Mouse (Mus musculus) gastrocnemius, adult 2 months (tissue): ENCODE results near the gene Sel1l. TPM values are rescaled to one million over a fixed set of nuclear protein-coding genes. Genes with fewer than 3 reads are reported as not detected.

Source experiments
- DNase-seq: peaks from one replicate; pipeline ENCODE4 v3.0.0; 2022
- H3K27ac ChIP-seq: fragments of 200-600 bp; 2 replicates; pipeline ENCODE4 v1.8.1; 2022; ENCODE audit warnings: mild to moderate bottlenecking
- H3K4me3 ChIP-seq: fragments of 200-600 bp; 2 replicates; pipeline ENCODE4 v1.8.1; 2022; ENCODE audit warnings: mild to moderate bottlenecking, moderate library complexity
- CTCF ChIP-seq: fragments of 200-600 bp; IDR thresholded peaks from 2 replicates; pipeline ENCODE4 v1.8.1; 2022; ENCODE audit warnings: antibody characterized with exemption, mild to moderate bottlenecking, moderate library complexity
- intact Hi-C: fragments of 180-260 bp; cut with DNase I; formaldehyde crosslinking; loops from one replicate; pipeline ENCODE4 v1.15.1; 2025
- long read RNA-seq, 2 experiments: library from polyadenylated mRNA; stranded (forward); transcript quantifications; one replicate each; pipeline ENCODE4 v2.0.0; 2021
- total RNA-seq, 2 experiments: library from RNA; stranded (reverse); gene quantifications; 2 replicates each; pipeline ENCODE4 v1.2.3; 2021

Gene Sel1l
- total RNA-seq: 10 to 100 TPM; 40.8 to 53.3 TPM
- long read RNA-seq, experiment 1, full-length matches to known transcripts: 36 of 42 reads
- long read RNA-seq, experiment 1, partial matches to known transcripts: 1 of 42 reads
- long read RNA-seq, experiment 1, other reads (novel, unspliced or antisense): 5 of 42 reads
- long read RNA-seq, experiment 2, full-length matches to known transcripts: 29 of 32 reads
- long read RNA-seq, experiment 2, partial matches to known transcripts: 1 of 32 reads
- long read RNA-seq, experiment 2, other reads (novel, unspliced or antisense): 2 of 32 reads

- Histone ChIP-seq H3K4me3 (peak within 1 kb of the TSS; percentile 72), H3K27ac (peak within 1 kb of the TSS; percentile 91)
- DNase-seq: peak; percentile 98
- TF ChIP-seq CTCF: no peak
- intact Hi-C loops: no loop called here
Observed at GRCm38 (mm10) chr12:91849045-91849467, at the start of gene Sel1l. Sel1l (minus strand) TSS chr12:91849157.

DNA sequence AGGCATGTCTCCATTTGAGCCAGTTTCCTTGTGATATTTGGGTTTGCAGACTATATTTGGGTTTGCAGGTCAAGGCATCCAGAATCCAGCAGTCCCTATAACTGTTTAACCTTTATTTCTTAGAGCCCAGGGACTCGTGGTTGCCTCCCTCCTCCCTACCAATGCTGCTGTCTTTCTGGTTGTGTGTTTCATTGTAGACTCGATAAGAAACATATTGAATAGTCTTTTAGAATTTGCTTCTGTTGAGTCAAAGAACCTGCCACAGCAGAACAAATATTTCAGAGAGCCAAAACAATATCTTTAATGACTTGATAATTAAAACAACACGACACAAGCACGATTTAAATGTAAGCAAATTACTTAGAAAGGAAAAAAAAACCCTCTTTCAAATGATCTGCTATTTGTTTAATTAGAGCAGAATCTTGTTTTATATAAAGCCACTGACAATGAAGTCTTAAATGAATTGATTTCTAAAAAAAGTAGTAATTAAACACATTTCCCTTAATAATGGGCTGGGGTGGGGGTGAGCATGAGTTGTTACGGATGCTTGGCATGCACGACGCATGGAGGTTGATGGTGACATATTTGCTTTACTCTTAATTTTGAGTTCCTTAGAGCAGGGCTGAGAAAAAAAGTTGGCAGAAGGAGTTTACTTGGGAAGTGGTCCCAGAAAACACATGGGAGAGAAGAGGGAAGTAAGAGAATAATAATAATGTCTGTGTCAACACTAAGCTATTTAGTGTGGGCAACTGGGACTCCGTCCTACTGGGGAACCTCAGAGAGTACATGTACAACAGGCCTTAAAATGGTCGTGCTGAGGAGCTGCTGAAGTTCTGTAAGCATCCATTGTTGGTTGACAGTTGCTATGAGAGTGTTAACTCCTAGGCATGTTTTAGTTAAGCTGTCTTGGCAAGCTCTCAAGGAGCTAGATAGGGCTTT, 43.9 kb upstream of the Sel1l start:
- intact Hi-C loops: no loop called here
- no peak for TF ChIP-seq CTCF
- Histone ChIP-seq H3K4me3 (no peak overlapping the region), H3K27ac (no peak overlapping the region)
- no peak for DNase-seq

DNA sequence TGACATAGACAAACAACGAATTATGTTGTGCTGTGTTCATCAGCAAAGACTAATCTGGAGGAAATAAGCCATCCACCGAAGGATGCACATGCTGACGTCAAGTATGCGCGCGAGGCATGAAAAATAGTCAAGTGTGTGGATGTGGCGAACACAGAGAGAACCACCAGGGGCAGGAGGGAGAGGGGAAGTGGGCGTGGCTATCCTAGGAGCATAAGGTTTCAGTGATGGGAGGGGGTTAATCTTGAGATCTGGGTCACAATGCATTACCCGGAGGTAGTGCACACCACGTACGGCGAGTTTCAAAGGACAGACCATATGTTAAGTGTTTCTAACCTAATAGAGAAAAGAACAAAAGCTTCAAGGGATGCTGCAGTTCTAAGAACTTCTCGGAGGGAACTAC, 31.5 kb upstream of the Sel1l start:
- Histone ChIP-seq H3K27ac (no peak overlapping the region), H3K4me3 (no peak overlapping the region)
- TF ChIP-seq CTCF: no peak
- DNase-seq: no peak
- intact Hi-C loops: no loop called here

GRCm38 (mm10) chr12:91878912-91879250, 29.9 kb upstream of the Sel1l start:
- peak overlapping the region; percentile 9; the same call in 1 of the 2 replicates for H3K4me3 ChIP-seq
- no peak for DNase-seq
- intact Hi-C loops: no loop called here

DNA sequence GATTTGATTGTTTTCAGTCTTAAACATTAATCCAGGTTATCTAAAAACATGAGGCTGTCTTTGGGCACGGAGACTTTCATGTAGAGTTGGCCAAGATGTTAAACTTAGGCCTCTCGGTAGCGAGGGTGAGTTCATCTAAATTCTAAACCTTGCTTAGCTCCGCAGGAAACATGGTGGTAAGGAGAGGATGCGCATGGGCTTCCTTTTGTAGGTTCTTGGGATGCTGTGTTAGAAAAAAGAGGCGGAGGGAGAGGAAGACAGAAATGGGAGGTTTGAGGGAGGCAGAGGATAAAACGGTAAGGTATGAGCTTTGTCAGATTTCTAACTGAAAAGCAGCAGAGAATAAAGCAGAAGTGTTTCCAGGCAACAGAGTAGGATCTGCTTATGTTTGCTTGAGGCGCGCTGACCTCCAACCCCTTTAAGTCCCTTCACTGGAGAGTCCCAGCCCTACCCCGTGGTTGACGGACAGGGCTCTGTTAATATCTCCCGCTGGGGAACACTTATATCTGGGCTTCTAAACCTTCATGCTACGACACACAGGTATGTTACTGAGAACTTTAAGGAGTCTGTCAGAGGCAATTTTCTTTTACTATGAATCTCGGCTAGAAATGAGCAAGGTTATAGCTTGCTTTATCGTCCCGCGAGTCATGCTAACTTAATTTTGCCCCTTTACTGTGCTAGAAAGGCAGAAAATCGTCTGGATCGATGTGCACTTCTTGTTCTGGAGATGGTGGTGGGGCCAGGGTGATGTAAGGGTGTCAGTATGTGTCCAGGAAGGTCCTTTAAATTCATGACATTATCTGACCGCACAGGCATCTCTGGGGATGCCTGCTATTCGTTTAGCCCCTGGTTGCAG, 29.3 kb upstream of the Sel1l start:
- H3K27ac ChIP-seq: no peak overlapping the region
- TF ChIP-seq CTCF: no peak
- peak overlapping the region; percentile 9; the same call in 1 of the 2 replicates for H3K4me3 ChIP-seq
- DNase-seq: no peak
- intact Hi-C loops: no loop called here

More at GRCm38 (mm10) chr12:91878912-91879250, 29.9 kb upstream of the Sel1l start:
- no peak overlapping the region for H3K27ac ChIP-seq
- TF ChIP-seq CTCF: no peak

DNA sequence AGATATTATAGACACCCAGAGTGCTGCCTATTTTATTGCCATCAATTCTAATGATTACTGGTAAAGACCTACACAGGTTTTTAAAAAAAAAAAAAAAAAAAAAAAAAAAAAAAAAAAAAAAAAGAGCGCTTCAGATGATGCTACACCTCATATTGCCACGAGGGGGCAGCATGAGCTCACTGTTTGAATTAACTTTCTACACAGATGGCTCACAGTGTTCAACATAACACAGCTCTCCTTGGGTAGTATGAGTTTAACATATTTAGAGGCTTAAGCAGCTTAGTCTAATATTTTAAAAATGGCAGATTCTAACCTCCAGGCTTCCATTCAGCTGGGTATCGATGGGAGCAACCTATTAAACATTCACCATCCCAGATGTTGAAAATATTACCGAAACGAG, 28.7 kb upstream of the Sel1l start:
- peak; percentile 77 for TF ChIP-seq CTCF
- no peak for DNase-seq
- intact Hi-C loops: no loop called here
- H3K27ac ChIP-seq: no peak overlapping the region
- H3K4me3 ChIP-seq: no peak overlapping the region

DNA sequence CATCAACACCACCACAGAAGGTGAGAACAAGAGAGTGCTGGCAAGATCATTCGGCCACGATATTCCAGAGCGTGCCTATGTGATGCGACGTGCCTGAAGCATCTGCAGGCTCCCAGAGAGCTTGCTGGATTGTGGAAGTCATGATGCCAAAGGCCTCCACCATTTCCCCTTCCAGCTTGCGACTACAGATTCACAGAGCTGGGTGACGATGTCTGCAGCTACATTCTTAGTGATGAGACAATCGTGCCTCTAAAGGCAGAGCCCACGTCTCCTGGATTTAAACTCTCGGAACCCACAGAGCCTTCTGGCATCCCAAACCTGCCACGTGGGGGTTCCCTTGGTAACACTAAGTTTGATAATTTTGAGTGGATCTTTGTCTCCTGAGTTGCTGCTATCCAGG, 21.7 kb upstream of the Sel1l start:
- no peak overlapping the region for H3K4me3 ChIP-seq
- TF ChIP-seq CTCF: no peak
- DNase-seq: no peak
- no peak overlapping the region for H3K27ac ChIP-seq
- intact Hi-C loops: no loop called here

DNA sequence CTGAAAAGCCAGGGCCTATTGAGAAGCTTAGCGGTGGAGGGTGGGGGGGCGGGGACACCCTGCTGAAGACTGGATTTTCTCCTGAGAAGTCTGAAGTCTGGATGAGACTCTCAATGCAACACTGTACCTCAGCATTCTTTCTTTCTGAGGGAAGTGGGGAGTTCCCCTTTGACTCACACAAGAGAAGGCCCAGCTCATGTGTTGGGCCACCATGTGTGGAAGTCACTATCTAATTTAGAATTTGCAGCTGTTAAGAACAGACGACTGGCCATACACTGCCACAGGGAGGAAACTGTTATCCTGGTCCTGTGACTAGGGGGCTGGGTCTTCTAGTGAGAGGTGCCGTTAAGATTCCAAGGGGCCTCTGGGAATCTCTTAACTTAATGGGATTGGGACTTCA, 20.4 kb upstream of the Sel1l start:
- TF ChIP-seq CTCF: no peak
- no peak overlapping the region for H3K4me3 ChIP-seq
- intact Hi-C loops: no loop called here
- DNase-seq: no peak
- no peak overlapping the region for H3K27ac ChIP-seq

DNA sequence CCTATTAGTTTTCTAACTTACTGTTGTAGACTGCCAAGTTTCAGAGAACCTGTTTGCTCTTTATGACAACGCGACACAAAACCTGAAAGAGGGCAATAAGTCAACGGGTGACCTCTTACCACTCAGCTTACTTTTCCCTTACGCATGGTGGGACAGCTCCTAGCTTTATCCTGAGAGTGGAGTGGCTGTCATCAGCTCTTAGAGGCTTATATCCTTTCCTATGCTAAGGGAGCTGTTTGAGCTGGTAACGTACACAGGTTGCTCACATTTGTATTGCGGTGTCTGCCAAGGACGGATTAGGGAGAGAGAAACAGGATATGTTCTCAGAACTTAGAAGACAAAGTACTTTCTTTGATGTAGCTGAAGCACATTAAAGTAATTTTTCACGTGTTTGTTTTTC, 5.4 kb upstream of the Sel1l start:
- Histone ChIP-seq H3K4me3 (no peak overlapping the region), H3K27ac (no peak overlapping the region)
- TF ChIP-seq CTCF: no peak
- intact Hi-C loops: no loop called here
- no peak for DNase-seq

GRCm38 (mm10) chr12:91848394-91849044, 438 bp downstream of the Sel1l start:
- DNase-seq: no peak
- TF ChIP-seq CTCF: no peak
- intact Hi-C loops: no loop called here
- peak overlapping the region; percentile 72 for H3K4me3 ChIP-seq
- H3K27ac ChIP-seq: peak overlapping the region; percentile 91

DNA sequence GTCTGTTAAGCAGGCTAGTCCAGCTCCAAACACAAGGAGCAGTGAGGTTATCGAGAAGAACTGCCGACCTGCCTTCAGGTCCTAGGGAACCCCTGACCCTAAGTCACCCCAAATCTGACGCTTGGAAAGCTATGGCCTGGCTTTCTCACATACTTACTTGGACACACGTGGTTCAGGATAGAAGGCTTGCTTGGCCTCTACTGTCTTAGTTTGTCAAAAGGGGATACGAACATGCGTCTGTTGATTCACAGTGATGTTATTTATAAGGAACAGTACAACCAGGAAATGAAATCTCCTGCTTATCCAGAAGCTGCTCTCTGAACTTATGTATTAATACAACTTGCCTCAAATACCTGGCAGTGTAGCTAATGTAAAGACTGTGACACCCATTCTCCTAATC, 2.9 kb downstream of the Sel1l start:
- TF ChIP-seq CTCF: no peak
- intact Hi-C loops: no loop called here
- Histone ChIP-seq H3K27ac (no peak overlapping the region), H3K4me3 (no peak overlapping the region)
- DNase-seq: no peak

DNA sequence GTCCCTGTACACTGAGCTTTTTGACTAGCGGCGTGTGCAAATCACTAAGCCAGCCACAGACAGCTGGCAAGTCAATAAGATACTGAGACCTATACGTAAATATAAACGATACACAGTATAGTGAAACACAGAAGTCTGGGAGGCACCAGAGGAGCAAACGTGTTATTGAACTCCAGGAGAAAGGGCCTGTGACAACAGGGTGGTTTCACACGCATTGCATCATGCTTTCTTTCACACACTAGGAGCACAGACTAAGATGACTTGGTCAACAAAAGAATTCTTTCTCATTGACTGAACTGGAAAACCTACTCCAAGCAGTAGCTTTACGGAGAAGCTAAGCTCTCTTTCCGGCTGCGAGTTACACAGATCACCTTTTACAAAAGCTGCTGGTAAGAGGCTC, 3.6 kb downstream of the Sel1l start:
- Histone ChIP-seq H3K4me3 (no peak overlapping the region), H3K27ac (no peak overlapping the region)
- no peak for TF ChIP-seq CTCF
- intact Hi-C loops: no loop called here
- no peak for DNase-seq
